Mouse (Mus musculus) bone marrow macrophage, adult 2 months (primary cell): ENCODE measurements around the gene Ell.

ENCODE experiments used
- CTCF ChIP-seq: IDR thresholded peaks from 2 replicates; pipeline ENCODE4 v1.5.1; 2012; ENCODE audit warnings: low read depth, mild to moderate bottlenecking, low read length, moderate library complexity
- POLR2A ChIP-seq: IDR thresholded peaks from 2 replicates; pipeline ENCODE4 v1.6.1; 2012; ENCODE audit warnings: mild to moderate bottlenecking, low read depth, low read length, borderline replicate concordance

- TF ChIP-seq CTCF (no peak), POLR2A (no peak)
Observed at GRCm38 (mm10) chr8:70618888-70619334, 79.7 kb downstream of the Ell start.
